Mouse (Mus musculus) MEL (cell line): ENCODE measurements around the gene Gm20388. TPM values are rescaled to one million over a fixed set of nuclear protein-coding genes. Genes with fewer than 3 reads are reported as not detected.

ENCODE experiments used
- DNase-seq: peaks from one replicate; pipeline ENCODE4 v3.0.0; 2011; ENCODE audit warnings: low read depth, low spot score
- H3K27ac ChIP-seq: 2 replicates; pipeline ENCODE4 v1.5.1; 2012; ENCODE audit warnings: low read depth, mild to moderate bottlenecking, control low read depth, low read length, moderate library complexity; ENCODE audit not compliant: control insufficient read depth
- H3K27me3 ChIP-seq, 2 experiments: fragments of 150-350 bp in 1 of 2; sonication (generic) in 1 of 2; 2 replicates each; pipeline ENCODE4 v1.6.1; 2012; ENCODE audit warnings: low read length in 2 of 2, mild to moderate bottlenecking in 2 of 2, improper control_type of control experiment in 1 of 2, moderate library complexity in 1 of 2; ENCODE audit not compliant: insufficient read depth in 2 of 2, control insufficient read depth in 1 of 2
- H3K36me3 ChIP-seq, 2 experiments: 2 replicates each; pipeline ENCODE4 v1.6.1; 2012 to 2014; ENCODE audit warnings: low read length in 2 of 2, improper control_type of control experiment in 1 of 2, inconsistent platforms in 1 of 2, mild to moderate bottlenecking in 1 of 2; ENCODE audit not compliant: insufficient read depth in 2 of 2, control insufficient read depth in 1 of 2
- H3K4me1 ChIP-seq, 2 experiments: fragments of 150-350 bp in 1 of 2; sonication (generic) in 1 of 2; 2 replicates each; pipeline ENCODE4 v1.6.1; 2012; ENCODE audit warnings: low read length in 2 of 2, improper control_type of control experiment in 1 of 2, mild to moderate bottlenecking in 1 of 2; ENCODE audit not compliant: insufficient read depth in 2 of 2, control insufficient read depth in 1 of 2
- H3K4me3 ChIP-seq, 2 experiments: fragments of 150-350 bp in 1 of 2; sonication (generic) in 1 of 2; 2 replicates each; pipeline ENCODE4 v1.5.1; 2012; ENCODE audit warnings: low read depth in 2 of 2, low read length in 2 of 2, mild to moderate bottlenecking in 2 of 2, moderate library complexity in 2 of 2, control low read depth in 1 of 2, improper control_type of control experiment in 1 of 2; ENCODE audit not compliant: control insufficient read depth in 1 of 2, insufficient read depth in 1 of 2
- H3K79me2 ChIP-seq: 2 replicates; pipeline ENCODE4 v1.6.1; 2012; ENCODE audit warnings: mild to moderate bottlenecking, low read length, moderate library complexity; ENCODE audit not compliant: control insufficient read depth, poor library complexity, insufficient read depth
- H3K9ac ChIP-seq: 2 replicates; pipeline ENCODE4 v1.6.1; 2012; ENCODE audit warnings: low read depth, mild to moderate bottlenecking, control low read depth, low read length, moderate library complexity; ENCODE audit not compliant: control insufficient read depth, poor library complexity, severe bottlenecking
- H3K9me3 ChIP-seq: fragments of 150-350 bp; sonication (generic); replicated peaks from 2 replicates; pipeline ENCODE4 v1.6.1; 2012; ENCODE audit warnings: mild to moderate bottlenecking, low read length, improper control_type of control experiment, moderate library complexity; ENCODE audit not compliant: insufficient read depth
- BHLHE40 ChIP-seq: IDR thresholded peaks from 2 replicates; pipeline ENCODE4 v1.6.1; 2012; ENCODE audit warnings: low read depth, mild to moderate bottlenecking, inconsistent platforms, low read length, improper control_type of control experiment, borderline replicate concordance
- CHD1 ChIP-seq: IDR thresholded peaks from 2 replicates; pipeline ENCODE4 v1.6.1; 2012; ENCODE audit warnings: low read depth, mild to moderate bottlenecking, inconsistent platforms, low read length, improper control_type of control experiment
- CHD2 ChIP-seq: IDR thresholded peaks from 2 replicates; pipeline ENCODE4 v1.6.1; 2011; ENCODE audit warnings: low read length, improper control_type of control experiment
- CTCF ChIP-seq, 3 experiments: IDR thresholded peaks in 2 of 3; conservative IDR thresholded peaks in 1 of 3; 2 replicates each; pipeline ENCODE4 v1.5.1; 2011 to 2012; ENCODE audit warnings: low read length in 3 of 3, low read depth in 2 of 3, mild to moderate bottlenecking in 2 of 3, improper control_type of control experiment in 1 of 3, inconsistent platforms in 1 of 3, mixed read lengths in 1 of 3, moderate library complexity in 1 of 3; ENCODE audit not compliant: control insufficient read depth in 1 of 3, insufficient read depth in 1 of 3, poor library complexity in 1 of 3, severe bottlenecking in 1 of 3
- E2F4 ChIP-seq: IDR thresholded peaks from 2 replicates; pipeline ENCODE4 v1.6.1; 2011; ENCODE audit warnings: low read depth, low read length, improper control_type of control experiment, borderline replicate concordance
- ELF1 ChIP-seq: IDR thresholded peaks from 2 replicates; pipeline ENCODE4 v1.6.1; 2014; ENCODE audit warnings: low read depth, mild to moderate bottlenecking, inconsistent platforms, low read length, improper control_type of control experiment, moderate library complexity
- EP300 ChIP-seq, 2 experiments: IDR thresholded peaks; 2 replicates each; pipeline ENCODE4 v1.6.1; 2011; ENCODE audit warnings: improper control_type of control experiment in 2 of 2, low read length in 2 of 2, low read depth in 1 of 2, mild to moderate bottlenecking in 1 of 2
- ETS1 ChIP-seq: IDR thresholded peaks from 2 replicates; pipeline ENCODE4 v1.6.1; 2012; ENCODE audit warnings: low read depth, mild to moderate bottlenecking, inconsistent platforms, low read length, improper control_type of control experiment, moderate library complexity
- GATA1 ChIP-seq: IDR thresholded peaks from 2 replicates; pipeline ENCODE4 v1.6.1; 2011; ENCODE audit warnings: low read depth, low read length, improper control_type of control experiment
- HCFC1 ChIP-seq: IDR thresholded peaks from 2 replicates; pipeline ENCODE4 v1.6.1; 2012; ENCODE audit warnings: low read depth, mild to moderate bottlenecking, inconsistent platforms, low read length, improper control_type of control experiment, moderate library complexity
- JUND ChIP-seq: IDR thresholded peaks from 2 replicates; pipeline ENCODE4 v1.6.1; 2011; ENCODE audit warnings: low read depth, mild to moderate bottlenecking, improper control_type of control experiment, low read length
- KAT2A ChIP-seq: conservative IDR thresholded peaks from 2 replicates; pipeline ENCODE4 v1.6.1; 2012; ENCODE audit warnings: low read depth, low read length, improper control_type of control experiment, inconsistent platforms
- MAX ChIP-seq: IDR thresholded peaks from 2 replicates; pipeline ENCODE4 v1.6.1; 2011; ENCODE audit warnings: low read length, improper control_type of control experiment
- MAZ ChIP-seq: IDR thresholded peaks from 2 replicates; pipeline ENCODE4 v1.6.1; 2012; ENCODE audit warnings: low read depth, mild to moderate bottlenecking, inconsistent platforms, low read length, improper control_type of control experiment
- MEF2A ChIP-seq: IDR thresholded peaks from 2 replicates; pipeline ENCODE4 v1.6.1; 2014; ENCODE audit warnings: low read depth, mild to moderate bottlenecking, inconsistent platforms, low read length, improper control_type of control experiment; ENCODE audit not compliant: poor library complexity, insufficient replicate concordance, severe bottlenecking; ENCODE audit errors: extremely low read depth
- MXI1 ChIP-seq: IDR thresholded peaks from 2 replicates; pipeline ENCODE4 v1.6.1; 2011; ENCODE audit warnings: mild to moderate bottlenecking, low read depth, low read length, improper control_type of control experiment
- MYB ChIP-seq: IDR thresholded peaks from 2 replicates; pipeline ENCODE4 v1.6.1; 2011; ENCODE audit warnings: mild to moderate bottlenecking, low read depth, low read length, improper control_type of control experiment
- MYC ChIP-seq: IDR thresholded peaks from 2 replicates; pipeline ENCODE4 v1.6.1; 2011; ENCODE audit warnings: low read depth, mild to moderate bottlenecking, low read length, improper control_type of control experiment, moderate library complexity
- NELFE ChIP-seq: IDR thresholded peaks from 2 replicates; pipeline ENCODE4 v1.6.1; 2011; ENCODE audit warnings: low read depth, low read length, improper control_type of control experiment
- NRF1 ChIP-seq: IDR thresholded peaks from 2 replicates; pipeline ENCODE4 v1.6.1; 2014; ENCODE audit warnings: low read depth, mild to moderate bottlenecking, inconsistent platforms, low read length, improper control_type of control experiment, moderate library complexity; ENCODE audit not compliant: poor library complexity, insufficient read depth, severe bottlenecking
- POLR2A ChIP-seq, 2 experiments: IDR thresholded peaks; 2 replicates each; pipeline ENCODE4 v1.6.1; 2011 to 2012; ENCODE audit warnings: low read length in 2 of 2, mild to moderate bottlenecking in 2 of 2, control low read depth in 1 of 2, improper control_type of control experiment in 1 of 2, low read depth in 1 of 2, moderate library complexity in 1 of 2; ENCODE audit not compliant: control insufficient read depth in 1 of 2, insufficient read depth in 1 of 2, poor library complexity in 1 of 2
- POLR2AphosphoS2 ChIP-seq: IDR thresholded peaks from 2 replicates; pipeline ENCODE4 v1.6.1; 2011; ENCODE audit warnings: low read length, improper control_type of control experiment
- POLR2AphosphoS5 ChIP-seq: IDR thresholded peaks from 2 replicates; pipeline ENCODE4 v1.6.1; 2012; ENCODE audit warnings: low read depth, borderline replicate concordance, mild to moderate bottlenecking, inconsistent platforms, low read length, moderate library complexity, mixed read lengths
- RAD21 ChIP-seq: IDR thresholded peaks from 2 replicates; pipeline ENCODE4 v1.6.1; 2011; ENCODE audit warnings: mild to moderate bottlenecking, low read depth, low read length, improper control_type of control experiment
- RCOR1 ChIP-seq: IDR thresholded peaks from 2 replicates; pipeline ENCODE4 v1.6.1; 2012; ENCODE audit warnings: low read depth, mild to moderate bottlenecking, inconsistent platforms, low read length, improper control_type of control experiment
- SIN3A ChIP-seq: IDR thresholded peaks from 2 replicates; pipeline ENCODE4 v1.6.1; 2012; ENCODE audit warnings: low read length, improper control_type of control experiment, inconsistent platforms
- SMC3 ChIP-seq: IDR thresholded peaks from 2 replicates; pipeline ENCODE4 v1.6.1; 2011; ENCODE audit warnings: low read depth, low read length, improper control_type of control experiment
- TAL1 ChIP-seq: IDR thresholded peaks from 2 replicates; pipeline ENCODE4 v1.6.1; 2012; ENCODE audit warnings: mild to moderate bottlenecking, inconsistent platforms, low read length, moderate library complexity, mixed read lengths
- TBP ChIP-seq: IDR thresholded peaks from 2 replicates; pipeline ENCODE4 v1.8.0; 2011; ENCODE audit warnings: low read depth, low read length, improper control_type of control experiment
- TCF12 ChIP-seq: IDR thresholded peaks from 2 replicates; pipeline ENCODE4 v1.6.1; 2014; ENCODE audit warnings: low read depth, mild to moderate bottlenecking, inconsistent platforms, low read length, improper control_type of control experiment, moderate library complexity
- UBTF ChIP-seq: IDR thresholded peaks from 2 replicates; pipeline ENCODE4 v1.6.1; 2012; ENCODE audit warnings: low read depth, mild to moderate bottlenecking, inconsistent platforms, low read length, improper control_type of control experiment, moderate library complexity, borderline replicate concordance; ENCODE audit not compliant: insufficient read depth
- USF1 ChIP-seq: IDR thresholded peaks from 2 replicates; pipeline ENCODE4 v1.6.1; 2014; ENCODE audit warnings: low read depth, mild to moderate bottlenecking, inconsistent platforms, low read length, improper control_type of control experiment, moderate library complexity
- USF2 ChIP-seq, 2 experiments: IDR thresholded peaks; 2 replicates each; pipeline ENCODE4 v1.6.1; 2011 to 2012; ENCODE audit warnings: improper control_type of control experiment in 2 of 2, low read length in 2 of 2, borderline replicate concordance in 1 of 2, inconsistent platforms in 1 of 2, low read depth in 1 of 2, mild to moderate bottlenecking in 1 of 2; ENCODE audit not compliant: insufficient read depth in 1 of 2
- ZMIZ1 ChIP-seq: IDR thresholded peaks from 2 replicates; pipeline ENCODE4 v1.6.1; 2012; ENCODE audit warnings: low read depth, mild to moderate bottlenecking, inconsistent platforms, low read length, improper control_type of control experiment, moderate library complexity
- ZNF384 ChIP-seq: IDR thresholded peaks from 2 replicates; pipeline ENCODE4 v1.6.1; 2012; ENCODE audit warnings: low read depth, mild to moderate bottlenecking, inconsistent platforms, low read length, improper control_type of control experiment
- polyA plus RNA-seq, 2 experiments: library from polyadenylated mRNA; stranded (reverse) in 1 of 2; unstranded in 1 of 2; fragments of >175 nt in 1 of 2; fragments of >200 nt in 1 of 2; gene quantifications; 2 replicates each; pipeline versions ENCODE4 v1.2.1 to v1.2.4; 2012; ENCODE audit warnings: low replicate concordance in 2 of 2, low read depth in 1 of 2; ENCODE audit not compliant: insufficient read length in 2 of 2, insufficient read depth in 1 of 2, missing spikeins in 1 of 2
- total RNA-seq: library from RNA; depleted of rRNA; stranded (reverse); fragments of 300-350 nt; gene quantifications from 2 replicates; pipeline ENCODE4 v1.2.3, GENCODE M21; 2012

The Gm20388 gene
- total and polyA plus RNA-seq, 3 experiments: 11.1 to 17.8 TPM; not detected in 1

GRCm38 (mm10) chr8:122767229-122767628 lies 2856.6 kb downstream of the Gm20388 start:
- Histone ChIP-seq H3K4me1 (peaks cover 39 to 49% of the 10 kb centered on the region in 2 experiments), H3K27ac (peak overlapping the region; percentile 74), H3K36me3 (peaks cover 0 to 46% of the 10 kb centered on the region in 2 experiments; a peak in 2 of 4 replicates), H3K27me3 (no peaks in the 10 kb centered on the region), H3K79me2 (peaks cover 7% of the 10 kb centered on the region), H3K9ac (peak overlapping the region; percentile 52), H3K9me3 (no peaks in the 10 kb centered on the region), H3K4me3 (peak overlapping the region; percentile 1 to 9; a peak in 2 of 4 replicates)
- TF ChIP-seq RAD21 (no peak), UBTF (no peak), KAT2A (no peak; the same call in 1 of the 2 replicates), ZMIZ1 (no peak), CHD2 (no peak), E2F4 (no peak), RCOR1 (0 out of 2 replicates have a peak, but pooled peaks have one; percentile 21), USF2 (IDR thresholded peaks at IDR 0.05; ENCODE audit: borderline replicate concordance in 1 of 2, insufficient read depth in 1 of 2, low read depth in 1 of 2, low read length in 2 of 2) (no peak), MEF2A (no peak), POLR2AphosphoS2 (peak; percentile 40; the same call in 1 of the 2 replicates), SMC3 (0 out of 2 replicates have a peak, but pooled peaks have one; percentile 10), MXI1 (peak; percentile 43; the same call in 1 of the 2 replicates), NELFE (peak; percentile 56), NRF1 (peak; percentile 5; the same call in 1 of the 2 replicates), EP300 (IDR thresholded peaks at IDR 0.05; ENCODE audit: low read depth in 1 of 2, low read length in 2 of 2) (peak; percentile 77 to 87), USF1 (no peak), POLR2AphosphoS5 (no peak), MAZ (peak; percentile 91; the same call in 1 of the 2 replicates), ELF1 (peak; percentile 74), SIN3A (peak; percentile 76), MYB (peak; percentile 70), MAX (no peak; the same call in 1 of the 2 replicates), CTCF (IDR thresholded peaks at IDR 0.05 in 2 of 3, conservative IDR thresholded peaks at IDR 0.05 in 1 of 3; ENCODE audit: control insufficient read depth in 1 of 3, insufficient read depth in 1 of 3, low read depth in 2 of 3, low read length in 3 of 3, poor library complexity in 1 of 3, severe bottlenecking in 1 of 3) (no peak), TBP (no peak; the same call in 1 of the 2 replicates), HCFC1 (peak; percentile 29; the same call in 1 of the 2 replicates), POLR2A (IDR thresholded peaks at IDR 0.05; ENCODE audit: control insufficient read depth in 1 of 2, insufficient read depth in 1 of 2, low read depth in 1 of 2, low read length in 2 of 2, poor library complexity in 1 of 2) (peak in 1 of 2 experiments; percentile 50; a peak in 2 of 4 replicates), GATA1 (peak; percentile 87), TCF12 (peak; percentile 69), JUND (no peak), MYC (0 out of 2 replicates have a peak, but pooled peaks have one; percentile 65), ZNF384 (no peak), TAL1 (0 out of 2 replicates have a peak, but pooled peaks have one; percentile 2), BHLHE40 (0 out of 2 replicates have a peak, but pooled peaks have one; percentile 20), ETS1 (peak; percentile 64), CHD1 (no peak)
- DNase-seq: peak; percentile 78
